Mouse (Mus musculus): ENCODE data around the gene Cth.

DNA sequence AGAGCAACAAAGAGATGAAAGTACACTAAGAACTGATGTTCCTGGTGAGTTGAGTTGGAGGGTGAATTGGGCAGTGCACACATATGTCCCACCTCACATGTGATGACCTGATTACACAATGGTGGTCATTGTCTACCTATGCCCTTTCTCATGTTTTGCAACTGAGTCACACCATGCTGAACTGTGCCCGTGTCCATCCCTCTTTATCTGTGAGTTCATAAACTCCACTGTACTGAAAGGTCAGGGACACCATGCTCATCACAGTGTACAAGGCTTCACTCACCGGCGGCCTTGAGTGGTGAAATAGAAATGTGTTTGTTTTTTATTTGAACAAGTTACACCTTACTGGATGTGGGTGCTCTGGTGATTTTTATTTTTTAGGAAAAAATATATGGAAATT lies 42.9 kb downstream of the Cth start:
- TF ChIP-seq POLR2A (IDR thresholded peaks at IDR 0.05; ENCODE audit: insufficient read depth, low read depth, low read length) (no peak), CTCF (IDR thresholded peaks at IDR 0.05; ENCODE audit: insufficient read depth, low read depth, low read length) (no peak)
